Comparison of ENCODE assay signal across 8 mouse cellular contexts in genomic region chr12:98900881-98901801, GRCm38 (mm10). TPM values are rescaled to one million over a fixed set of nuclear protein-coding genes. Genes with fewer than 3 reads are reported as not detected.
DNase-seq lines count a peak whose midpoint lies in the region; ATAC-seq and TF ChIP-seq lines count a peak whose summit lies in the region.

Gene Eml5, minus strand, starts transcription at chr12:98901484.

- peak within 1 kb of the TSS; percentile 78 for H3ac ChIP-seq in C2C12 (ENCODE audit: control insufficient read depth, insufficient read length, low read depth)
- peak within 1 kb of the TSS; percentile 4 for H3ac ChIP-seq in myocyte (ENCODE audit: control insufficient read depth, insufficient read length)

- under 1% methylated on average over 77 of the region's 101 CpGs for WGBS in embryonic facial prominence, embryonic 15.5 days
- under 1% methylated on average over 101 of the region's 101 CpGs for WGBS in heart, embryonic 10.5 days
- under 1% methylated on average over 69 of the region's 101 CpGs for WGBS in kidney, embryonic 15.5 days
- WGBS in liver, adult 2 months: under 1% methylated on average over 100 of the region's 101 CpGs

- H3K27me3 ChIP-seq in C2C12 (ENCODE audit: control insufficient read depth, insufficient read depth, insufficient read length) (no peaks in the 10 kb centered on the region), myocyte (ENCODE audit: control insufficient read depth, insufficient read depth, insufficient read length) (no peaks in the 10 kb centered on the region)
- peaks cover 11% of the 10 kb centered on the region; the same call in 1 of the 2 replicates for H3K27me3 ChIP-seq in embryonic facial prominence, embryonic 15.5 days
- H3K27me3 ChIP-seq in heart, embryonic 10.5 days (ENCODE audit: insufficient read depth, poor library complexity, severe bottlenecking): peaks cover 10% of the 10 kb centered on the region
- H3K27me3 ChIP-seq in kidney, embryonic 15.5 days: peaks cover 22% of the 10 kb centered on the region
- no peaks in the 10 kb centered on the region for H3K27me3 ChIP-seq in liver, adult 2 months (ENCODE audit: control insufficient read depth, insufficient read depth, low read length)

- H3K36me3 ChIP-seq in C2C12 (ENCODE audit: control insufficient read depth, insufficient read depth) (no peaks in the 10 kb centered on the region), myocyte (ENCODE audit: control insufficient read depth, insufficient read depth) (no peaks in the 10 kb centered on the region)
- no peaks in the 10 kb centered on the region for H3K36me3 ChIP-seq in embryonic facial prominence, embryonic 15.5 days
- no peaks in the 10 kb centered on the region for H3K36me3 ChIP-seq in heart, embryonic 10.5 days
- H3K36me3 ChIP-seq in kidney, embryonic 15.5 days: no peaks in the 10 kb centered on the region
- H3K36me3 ChIP-seq in liver, adult 2 months (ENCODE audit: control insufficient read depth, insufficient read depth, low read length): no peaks in the 10 kb centered on the region

- H3K9me3 ChIP-seq in embryonic facial prominence, embryonic 15.5 days (replicated peaks): no peaks in the 10 kb centered on the region
- no peaks in the 10 kb centered on the region for H3K9me3 ChIP-seq in heart, embryonic 10.5 days
- H3K9me3 ChIP-seq in kidney, embryonic 15.5 days (replicated peaks): no peaks in the 10 kb centered on the region

- H3K4me2 ChIP-seq in embryonic facial prominence, embryonic 15.5 days (replicated peaks): peak within 1 kb of the TSS; percentile 95
- peak within 1 kb of the TSS; percentile 94 for H3K4me2 ChIP-seq in kidney, embryonic 15.5 days
- peak within 1 kb of the TSS; percentile 64 for H3K4me2 ChIP-seq in myocyte (ENCODE audit: low read depth)

- H3K79me3 ChIP-seq in C2C12 (ENCODE audit: low read depth): no peaks in the 10 kb centered on the region

- TF ChIP-seq POLR2A in bone marrow macrophage, adult 2 months (IDR thresholded peaks at IDR 0.05; ENCODE audit: borderline replicate concordance, low read depth, low read length): no peak
- TF ChIP-seq POLR2A in liver, adult 2 months (IDR thresholded peaks at IDR 0.05; ENCODE audit: extremely low read depth, insufficient read depth, low read length): peak; percentile 73
- TF ChIP-seq POLR2A in myocyte (IDR thresholded peaks at IDR 0.05; ENCODE audit: insufficient read length, low read depth): peak; percentile 48

- no peak for TF ChIP-seq CTCF in C2C12 (IDR thresholded peaks at IDR 0.05; ENCODE audit: control insufficient read depth, insufficient read depth, insufficient read length)
- no peak for TF ChIP-seq CTCF in bone marrow macrophage, adult 2 months (IDR thresholded peaks at IDR 0.05; ENCODE audit: low read depth, low read length)
- TF ChIP-seq CTCF in liver, adult 2 months (IDR thresholded peaks at IDR 0.05; ENCODE audit: low read depth, low read length): no peak

- H3K9ac ChIP-seq in embryonic facial prominence, embryonic 15.5 days: peak within 1 kb of the TSS; percentile 31
- peak within 1 kb of the TSS; percentile 55 for H3K9ac ChIP-seq in kidney, embryonic 15.5 days
- H3K9ac ChIP-seq in liver, adult 2 months (ENCODE audit: low read depth, low read length): peak within 1 kb of the TSS; percentile 96

- no peak within 1 kb of the TSS for H3K27ac ChIP-seq in bone marrow macrophage, adult 2 months (ENCODE audit: insufficient read depth, low read depth, low read length)
- no peak within 1 kb of the TSS for H3K27ac ChIP-seq in embryonic facial prominence, embryonic 15.5 days (replicated peaks)
- H3K27ac ChIP-seq in heart, embryonic 10.5 days: peak within 1 kb of the TSS; percentile 86
- H3K27ac ChIP-seq in kidney, embryonic 15.5 days: no peak within 1 kb of the TSS
- H3K27ac ChIP-seq in liver, adult 2 months (replicated peaks; ENCODE audit: insufficient read depth, low read depth, low read length): no peak within 1 kb of the TSS; the same call in 1 of the 2 replicates

- DNase-seq in heart, embryonic 10.5 days (ENCODE audit: low spot score): peak; percentile 93
- peak; percentile 51 for DNase-seq in liver, adult 2 months (ENCODE audit: extremely low read depth, low read depth, low spot score)
- DNase-seq in spleen, postnatal 4 days (ENCODE audit: low spot score in 2 of 2): peak; percentile 76 to 89

- H3K4me3 ChIP-seq in C2C12 (ENCODE audit: insufficient read depth, poor library complexity, severe bottlenecking) (peak within 1 kb of the TSS; percentile 34), myocyte (peak within 1 kb of the TSS; percentile 26)
- peak within 1 kb of the TSS; percentile 76 for H3K4me3 ChIP-seq in bone marrow macrophage, adult 2 months (ENCODE audit: insufficient read depth, low read length)
- peak within 1 kb of the TSS; percentile 70 for H3K4me3 ChIP-seq in embryonic facial prominence, embryonic 15.5 days (replicated peaks)
- peak within 1 kb of the TSS; percentile 92 for H3K4me3 ChIP-seq in heart, embryonic 10.5 days
- peak within 1 kb of the TSS; percentile 84 for H3K4me3 ChIP-seq in kidney, embryonic 15.5 days (replicated peaks)
- peak within 1 kb of the TSS; percentile 98 for H3K4me3 ChIP-seq in liver, adult 2 months (ENCODE audit: insufficient read depth, low read depth, low read length)

- peak; percentile 87 for ATAC-seq in embryonic facial prominence, embryonic 15.5 days (ENCODE audit: insufficient number of reproducible peaks, low FRiP score, low TSS enrichment, low read depth)
- peak; percentile 95 for ATAC-seq in kidney, embryonic 15.5 days (replicated peaks; ENCODE audit: low FRiP score)

- H3K79me2 ChIP-seq in C2C12 (ENCODE audit: control insufficient read depth, insufficient read depth): no peaks in the 10 kb centered on the region
- H3K79me2 ChIP-seq in liver, adult 2 months (ENCODE audit: control insufficient read depth, insufficient read depth, low read length): peaks cover 4% of the 10 kb centered on the region; the same call in 1 of the 2 replicates
- H3K79me2 ChIP-seq in myocyte (ENCODE audit: control insufficient read depth, insufficient read depth): no peaks in the 10 kb centered on the region

- H3K4me1 ChIP-seq in bone marrow macrophage, adult 2 months (ENCODE audit: control insufficient read depth, insufficient read depth, low read length): no peaks in the 10 kb centered on the region
- peaks cover 5% of the 10 kb centered on the region; the same call in 1 of the 2 replicates for H3K4me1 ChIP-seq in embryonic facial prominence, embryonic 15.5 days
- H3K4me1 ChIP-seq in heart, embryonic 10.5 days: no peaks in the 10 kb centered on the region
- peaks cover 5% of the 10 kb centered on the region; the same call in 1 of the 2 replicates for H3K4me1 ChIP-seq in kidney, embryonic 15.5 days
- peaks cover 2% of the 10 kb centered on the region; the same call in 1 of the 2 replicates for H3K4me1 ChIP-seq in liver, adult 2 months (ENCODE audit: control insufficient read depth, insufficient read depth, low read length)

TF ChIP-seq in C2C12, 6 proteins besides CTCF, POLR2A, EP300 and RAD21:
- TF ChIP-seq CEBPB (IDR thresholded peaks at IDR 0.05; ENCODE audit: low read depth): no peak
- no peak for TF ChIP-seq MAX (IDR thresholded peaks at IDR 0.05)
- TF ChIP-seq MYOG (IDR thresholded peaks at IDR 0.05; ENCODE audit: control insufficient read depth, extremely low read depth, insufficient read length): no peak
- no peak for TF ChIP-seq USF1 (IDR thresholded peaks at IDR 0.05; ENCODE audit: low read depth)
- TF ChIP-seq MYOD1 (IDR thresholded peaks at IDR 0.05; ENCODE audit: control insufficient read depth, insufficient read length, low read depth): no peak
- no peak for TF ChIP-seq FOSL1 (IDR thresholded peaks at IDR 0.05; ENCODE audit: insufficient read depth, low read length, poor library complexity, severe bottlenecking)
TF ChIP-seq in C2C12: peak in this region for 0.

TF ChIP-seq in myocyte, 11 proteins besides CTCF, POLR2A, EP300 and RAD21:
- TF ChIP-seq TCF12 (IDR thresholded peaks at IDR 0.05; ENCODE audit: insufficient read depth, poor library complexity, severe bottlenecking) (no peak), SRF (IDR thresholded peaks at IDR 0.05; ENCODE audit: control insufficient read depth, insufficient read length, low read depth) (no peak), TCF3 (IDR thresholded peaks at IDR 0.05; ENCODE audit: insufficient read length, low read depth) (no peak), E2F4 (IDR thresholded peaks at IDR 0.05; ENCODE audit: insufficient read depth) (no peak), USF1 (IDR thresholded peaks at IDR 0.05; ENCODE audit: low read depth) (no peak), REST (IDR thresholded peaks at IDR 0.05; ENCODE audit: insufficient read depth, insufficient read length) (no peak), MAX (IDR thresholded peaks at IDR 0.05; ENCODE audit: low read depth) (no peak), MYOD1 (IDR thresholded peaks at IDR 0.05; ENCODE audit: control insufficient read depth in 1 of 3, insufficient read length in 2 of 3, low read depth in 2 of 3) (peak in 1 of 3 experiments; percentile 56), POLR2AphosphoS2 (IDR thresholded peaks at IDR 0.05; ENCODE audit: insufficient read length, low read depth) (peak; percentile 41), CEBPB (IDR thresholded peaks at IDR 0.05; ENCODE audit: insufficient read depth, poor library complexity, severe bottlenecking) (no peak), MYOG (IDR thresholded peaks at IDR 0.05; ENCODE audit: control insufficient read depth in 1 of 3, insufficient read depth in 1 of 3, insufficient read length in 2 of 3, low read depth in 2 of 3) (peak in 1 of 3 experiments; percentile 46)

RNA-seq across cellular contexts. Expression of gene Eml5, which starts in this region (rescaled TPM):
- 1.8 TPM for polyA plus RNA-seq in C2C12 (2012; fragmentation: generic; extraction: Trizol)
- 2.9 and 3.4 TPM in 2 replicates for polyA plus RNA-seq in bone marrow macrophage, adult 2 months (2012; ENCODE audit: insufficient read depth, insufficient read length, missing spikeins)
- polyA plus RNA-seq in embryonic facial prominence, embryonic 15.5 days (2015; fragmentation: Nextera tagmentation; extraction: Ambion mirVana): 3.0 and 3.4 TPM in 2 replicates
- polyA plus RNA-seq in heart, embryonic 10.5 days (2016; fragmentation: Nextera tagmentation; extraction: Ambion mirVana): 3.2 and 3.4 TPM in 2 replicates
- polyA plus RNA-seq in kidney, embryonic 15.5 days (2015; fragmentation: Nextera tagmentation; extraction: Ambion mirVana): 4.2 and 5.2 TPM in 2 replicates
- total RNA-seq in liver, adult 2 months (2014; rRNA removed): 3.9 and 4.3 TPM in 2 replicates
- 1.2 and 1.7 TPM in 2 replicates for polyA plus RNA-seq in liver, adult 2 months (2012; rRNA removed)
- 0.65 TPM for polyA plus RNA-seq in myocyte (2012; fragmentation: generic; extraction: Trizol)

Comparison
In these comparisons a context has a peak if more than half of its experiments do, and no peak if none do; other contexts are left out.
1. H3K4me3 ChIP-seq: peak in every context shown above with its lines; median percentile 98 in liver, adult 2 months; 92 in heart, embryonic 10.5 days; 84 in kidney, embryonic 15.5 days; 76 in bone marrow macrophage, adult 2 months; 70 in embryonic facial prominence, embryonic 15.5 days; 34 in C2C12; 26 in myocyte.
2. H3K9ac ChIP-seq: peak in every context shown above with its lines; median percentile 96 in liver, adult 2 months; 55 in kidney, embryonic 15.5 days; 31 in embryonic facial prominence, embryonic 15.5 days.